In the genomic region with DNA sequence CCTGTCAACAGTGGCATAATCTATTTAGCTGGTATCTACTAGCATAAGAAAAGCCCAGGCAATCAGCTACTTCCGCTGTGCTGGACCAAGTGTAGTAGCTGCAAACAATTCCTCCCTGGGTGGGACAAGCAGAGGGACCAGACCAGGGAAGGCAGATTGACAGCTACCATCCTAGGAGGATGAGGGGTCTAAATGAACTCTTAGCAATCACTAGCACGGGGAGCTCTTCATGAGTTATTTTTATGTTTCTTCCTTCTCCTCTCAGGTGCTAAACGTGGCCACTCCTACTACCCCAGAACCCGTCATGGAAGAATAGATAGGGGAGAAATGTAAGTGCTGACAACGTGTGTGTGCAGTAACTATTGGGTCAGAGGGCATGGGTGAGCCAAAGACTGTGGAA, we compare ENCODE assay signal across 26 mouse cellular contexts.
A peak's percentile ranks its signal among the peaks of the same experiment; 100 is the strongest.
DNase-seq lines count a peak whose midpoint lies in the region; ATAC-seq lines count a peak whose summit lies in the region.
"Had no signal": no experiment of that assay in that cellular context is flagged by ENCODE, and none has a peak within 500 bp of the region (broad histone marks: within the 10 kb centered on the region; RNA-seq: fewer than 3 reads in every experiment).

No protein-coding gene starts in this region.

- H3K9me3 ChIP-seq in heart, embryonic 15.5 days (replicated peaks) = no peaks in the 10 kb centered on the region
- no peaks in the 10 kb centered on the region for H3K9me3 ChIP-seq in liver, embryonic 15.5 days (replicated peaks)
- H3K9me3 ChIP-seq: forebrain, embryonic 10.5 days; G1E; hindbrain, embryonic 10.5 days; limb, embryonic 12.5 days had no signal

- intact Hi-C loops in heart, postnatal 14 days (cut with DNase I) = no loop called here
- intact Hi-C loops in heart, postnatal 10 days (cut with DNase I) = no loop called here

- H3K36me3 ChIP-seq in heart, embryonic 15.5 days = no peaks in the 10 kb centered on the region
- no peaks in the 10 kb centered on the region for H3K36me3 ChIP-seq in liver, embryonic 15.5 days (replicated peaks)
- H3K36me3 ChIP-seq: forebrain, embryonic 10.5 days; G1E; hindbrain, embryonic 10.5 days; limb, embryonic 12.5 days had no signal

- no peak for ATAC-seq in heart, embryonic 15.5 days (replicated peaks; ENCODE audit: insufficient number of reproducible peaks, insufficient read depth, low FRiP score, low read depth)
- ATAC-seq in liver, embryonic 15.5 days (ENCODE audit: insufficient read depth) = peak; percentile 23; the same call in 1 of the 2 replicates
- ATAC-seq: forebrain, embryonic 16.5 days; hindbrain, embryonic 16.5 days; intestine, embryonic 16.5 days had no signal

- H3K4me1 ChIP-seq in heart, embryonic 15.5 days (replicated peaks) = peaks cover 16% of the 10 kb centered on the region
- peaks cover 41% of the 10 kb centered on the region for H3K4me1 ChIP-seq in liver, embryonic 15.5 days (replicated peaks)
- H3K4me1 ChIP-seq: hindbrain, embryonic 10.5 days; limb, embryonic 12.5 days had no signal

- H3K4me3 ChIP-seq in heart, embryonic 15.5 days = no peak overlapping the region
- no peak overlapping the region for H3K4me3 ChIP-seq in liver, embryonic 15.5 days (replicated peaks)
- H3K4me3 ChIP-seq: forebrain, embryonic 10.5 days; hindbrain, embryonic 10.5 days; layer of hippocampus, adult 2 months; limb, embryonic 12.5 days had no signal

- H3K27ac ChIP-seq in heart, embryonic 15.5 days = peak overlapping the region; percentile 72
- no peak overlapping the region for H3K27ac ChIP-seq in liver, embryonic 15.5 days (replicated peaks)
- H3K27ac ChIP-seq: forebrain, embryonic 10.5 days; hindbrain, embryonic 10.5 days; layer of hippocampus, adult 2 months; limb, embryonic 12.5 days had no signal

- no peaks in the 10 kb centered on the region for H3K27me3 ChIP-seq in heart, embryonic 15.5 days
- H3K27me3 ChIP-seq in liver, embryonic 15.5 days = no peaks in the 10 kb centered on the region
- H3K27me3 ChIP-seq: CH12.LX; limb, embryonic 12.5 days had no signal

- no peak overlapping the region for H3K9ac ChIP-seq in heart, embryonic 15.5 days
- no peak overlapping the region for H3K9ac ChIP-seq in liver, embryonic 15.5 days
- H3K9ac ChIP-seq: limb, embryonic 12.5 days had no signal

- DNase-seq in heart, adult 11 months = peak; percentile 78
- DNase-seq in heart, postnatal 14 days = no peak
- DNase-seq in heart, postnatal 10 days = no peak
- DNase-seq in CD4-positive helper T cell, adult 2 months (ENCODE audit: low read depth, low spot score) = peak; percentile 38
- no peak for DNase-seq in kidney, postnatal 10 days
- DNase-seq in gastrocnemius, adult 8-10 months (ENCODE audit: low spot score in 2 of 2) = no peak
- DNase-seq: adrenal gland, adult 2 months; cerebellum, adult 11-12 months; cerebellum, postnatal 10 days; gastrocnemius, postnatal 25 days; kidney, adult 9 months; kidney, postnatal 25 days; lung, adult 2 months; lung, postnatal 14 days had no signal

- WGBS in heart, embryonic 15.5 days = 28% methylated on average over 5 of the region's 5 CpGs
- WGBS in liver, embryonic 15.5 days (ENCODE audit: insufficient replicate concordance) = 15% methylated on average over 5 of the region's 5 CpGs

- peak overlapping the region; percentile 16; the same call in 1 of the 2 replicates for H3K4me2 ChIP-seq in heart, embryonic 15.5 days
- peak overlapping the region; percentile 48; the same call in 1 of the 2 replicates for H3K4me2 ChIP-seq in liver, embryonic 15.5 days
- H3K4me2 ChIP-seq: limb, embryonic 12.5 days; midbrain, embryonic 11.5 days had no signal

Comparison
In these comparisons a context has a peak if more than half of its experiments do, and no peak if none do; other contexts are left out.
1. DNase-seq: peak in heart, adult 11 months (single experiment) and CD4-positive helper T cell, adult 2 months (single experiment); none in heart, postnatal 14 days (0 of 2), heart, postnatal 10 days (0 of 2), kidney, postnatal 10 days (single experiment) and gastrocnemius, adult 8-10 months (0 of 2).